Mouse (Mus musculus) CH12.LX (cell line): ENCODE results near the gene Gm45753. TPM values are rescaled to one million over a fixed set of nuclear protein-coding genes. Genes with fewer than 3 reads are reported as not detected.

ENCODE experiments used
- DNase-seq: peaks from one replicate; pipeline ENCODE4 v3.0.0-alpha.2; 2013; ENCODE audit errors: extremely low read depth
- H3K27ac ChIP-seq: 2 replicates; pipeline ENCODE4 v1.5.1; 2012; ENCODE audit warnings: low read depth, mild to moderate bottlenecking, control low read depth, moderate library complexity; ENCODE audit not compliant: insufficient read depth
- H3K27me3 ChIP-seq: replicated peaks from 2 replicates; pipeline ENCODE3; 2012; ENCODE audit warnings: inconsistent platforms
- H3K36me3 ChIP-seq, 2 experiments: replicated peaks in 1 of 2; 2 replicates each; pipeline versions ENCODE3 to v1.6.1; 2012; ENCODE audit warnings: inconsistent platforms in 1 of 2, low read length in 1 of 2, mild to moderate bottlenecking in 1 of 2, mixed read lengths in 1 of 2, moderate library complexity in 1 of 2; ENCODE audit not compliant: control insufficient read depth in 1 of 2, insufficient read depth in 1 of 2
- H3K4me1 ChIP-seq, 2 experiments: 2 replicates each; pipeline ENCODE4 v1.6.1; 2012; ENCODE audit warnings: inconsistent platforms in 1 of 2, moderate library complexity in 1 of 2; ENCODE audit not compliant: insufficient read depth in 2 of 2, control insufficient read depth in 1 of 2
- H3K4me2 ChIP-seq: 2 replicates; pipeline ENCODE4 v1.6.1; 2012; ENCODE audit warnings: low read depth, mild to moderate bottlenecking, control low read depth; ENCODE audit not compliant: poor library complexity, insufficient read depth, severe bottlenecking
- H3K4me3 ChIP-seq, 3 experiments: fragments of 150-350 bp in 1 of 3; sonication (generic) in 1 of 3; replicated peaks in 1 of 3; 2 replicates each; pipeline versions ENCODE3 to v1.5.1; 2011 to 2012; ENCODE audit warnings: low read depth in 2 of 3, low read length in 2 of 3, mild to moderate bottlenecking in 2 of 3, moderate library complexity in 2 of 3, control low read depth in 1 of 3, improper control_type of control experiment in 1 of 3, inconsistent platforms in 1 of 3, mixed read lengths in 1 of 3; ENCODE audit not compliant: poor library complexity in 1 of 3
- H3K79me2 ChIP-seq: replicated peaks from 2 replicates; pipeline ENCODE4 v1.6.1; 2012; ENCODE audit warnings: mild to moderate bottlenecking, moderate library complexity; ENCODE audit not compliant: control insufficient read depth, poor library complexity, insufficient read depth, severe bottlenecking; ENCODE audit errors: extremely low read depth
- H3K9ac ChIP-seq: 2 replicates; pipeline ENCODE4 v1.6.1; 2012; ENCODE audit warnings: low read depth, mild to moderate bottlenecking, control low read depth, moderate library complexity; ENCODE audit not compliant: insufficient read depth
- H3K9me3 ChIP-seq: replicated peaks from 2 replicates; pipeline ENCODE3; 2012; ENCODE audit warnings: low read length, inconsistent platforms, mixed read lengths
- CHD1 ChIP-seq: IDR thresholded peaks from 2 replicates; pipeline ENCODE4 v1.6.1; 2012; ENCODE audit warnings: low read depth, low read length, improper control_type of control experiment, inconsistent platforms
- ELF1 ChIP-seq: IDR thresholded peaks from 2 replicates; pipeline ENCODE4 v1.6.1; 2014; ENCODE audit warnings: low read depth, mild to moderate bottlenecking, inconsistent platforms, low read length, improper control_type of control experiment
- EP300 ChIP-seq: IDR thresholded peaks from 2 replicates; pipeline ENCODE4 v1.6.1; 2011; ENCODE audit warnings: low read length, improper control_type of control experiment
- ETS1 ChIP-seq: conservative IDR thresholded peaks from 2 replicates; pipeline ENCODE4 v1.6.1; 2012; ENCODE audit warnings: low read depth, mild to moderate bottlenecking, inconsistent platforms, low read length, improper control_type of control experiment, moderate library complexity
- GABPA ChIP-seq: IDR thresholded peaks from 2 replicates; pipeline ENCODE4 v1.6.1; 2012; ENCODE audit warnings: low read depth, low read length, improper control_type of control experiment, inconsistent platforms; ENCODE audit not compliant: insufficient replicate concordance
- HCFC1 ChIP-seq: IDR thresholded peaks from 2 replicates; pipeline ENCODE4 v1.6.1; 2012; ENCODE audit warnings: low read depth, mild to moderate bottlenecking, inconsistent platforms, low read length, improper control_type of control experiment
- IRF4 ChIP-seq: IDR thresholded peaks from 2 replicates; pipeline ENCODE4 v1.6.1; 2014; ENCODE audit warnings: low read depth, mild to moderate bottlenecking, inconsistent platforms, low read length, improper control_type of control experiment
- JUN ChIP-seq: IDR thresholded peaks from 2 replicates; pipeline ENCODE4 v1.6.1; 2011; ENCODE audit warnings: low read depth, mild to moderate bottlenecking, low read length, improper control_type of control experiment, moderate library complexity; ENCODE audit not compliant: insufficient read depth
- JUND ChIP-seq: conservative IDR thresholded peaks from 2 replicates; pipeline ENCODE4 v1.6.1; 2011; ENCODE audit warnings: low read depth, low read length, improper control_type of control experiment
- MAX ChIP-seq: IDR thresholded peaks from 2 replicates; pipeline ENCODE4 v1.6.1; 2011; ENCODE audit warnings: low read length, improper control_type of control experiment
- MYC ChIP-seq: IDR thresholded peaks from 2 replicates; pipeline ENCODE4 v1.6.1; 2011; ENCODE audit warnings: low read depth, mild to moderate bottlenecking, improper control_type of control experiment, low read length
- NELFE ChIP-seq: IDR thresholded peaks from 2 replicates; pipeline ENCODE4 v1.6.1; 2011; ENCODE audit warnings: low read depth, low read length, improper control_type of control experiment
- NRF1 ChIP-seq: IDR thresholded peaks from 2 replicates; pipeline ENCODE4 v1.6.1; 2014; ENCODE audit warnings: low read depth, mild to moderate bottlenecking, inconsistent platforms, low read length, improper control_type of control experiment, moderate library complexity
- RAD21 ChIP-seq: IDR thresholded peaks from 2 replicates; pipeline ENCODE4 v1.6.1; 2011; ENCODE audit warnings: low read depth, mild to moderate bottlenecking, low read length, improper control_type of control experiment, moderate library complexity
- TBP ChIP-seq: conservative IDR thresholded peaks from 2 replicates; pipeline ENCODE4 v1.6.1; 2011; ENCODE audit warnings: low read depth, low read length, improper control_type of control experiment
- ZC3H11A ChIP-seq: IDR thresholded peaks from 2 replicates; pipeline ENCODE4 v1.6.1; 2012; ENCODE audit warnings: low read depth, mild to moderate bottlenecking, inconsistent platforms, low read length, improper control_type of control experiment
- ZMIZ1 ChIP-seq: IDR thresholded peaks from 2 replicates; pipeline ENCODE4 v1.6.1; 2012; ENCODE audit warnings: low read depth, mild to moderate bottlenecking, inconsistent platforms, low read length, improper control_type of control experiment
- dilution Hi-C: fragments of 300-500 bp; cut with MboI; formaldehyde crosslinking; loops from 2 replicates; pipeline ENCODE4 v1.14.3; 2020; ENCODE audit warnings: low sequenced_read_pairs; ENCODE audit not compliant: extremely low pct_unique_long_range_greater_than_20kb, extremely low pct_ligation_motif_present
- in situ Hi-C: fragments of 300-500 bp; cut with MboI; formaldehyde crosslinking; loops from 3 replicates; pipeline ENCODE4 v1.14.3; 2019; ENCODE audit warnings: low sequenced_read_pairs, low pct_ligation_motif_present, low pct_unique_long_range_greater_than_20kb, mixed read lengths
- polyA plus RNA-seq: library from polyadenylated mRNA; unstranded; fragments of >175 nt; gene quantifications from 2 replicates; pipeline ENCODE4 v1.2.1, GENCODE M21; 2012; ENCODE audit warnings: low read depth; ENCODE audit not compliant: insufficient read length
- total RNA-seq, 2 experiments: library from RNA; depleted of rRNA; stranded (reverse); fragments of 300-350 nt in 1 of 2; fragments of >200 nt in 1 of 2; gene quantifications; 2 replicates each; pipeline ENCODE4 v1.2.3; 2012 to 2014

Gm45753 gene
- total and polyA plus RNA-seq, 3 experiments = not detected

- in situ Hi-C loops = no loop called here
- H3K4me3 ChIP-seq = no peak overlapping the region
- dilution Hi-C loops = no loop called here
Measured at GRCm38 (mm10) chr8:45235228-45235627, 73.0 kb downstream of the Gm45753 start.

GRCm38 (mm10) chr8:45233256-45233655 is 75.0 kb downstream of the Gm45753 start:
- H3K79me2 ChIP-seq = no peaks in the 10 kb centered on the region
- no peak overlapping the region for H3K9ac ChIP-seq
- H3K4me3 ChIP-seq = no peak overlapping the region
- peaks cover 41% of the 10 kb centered on the region for H3K9me3 ChIP-seq
- H3K27ac ChIP-seq = no peak overlapping the region
- no peaks in the 10 kb centered on the region for H3K27me3 ChIP-seq
- DNase-seq = no peak
- no peaks in the 10 kb centered on the region for H3K4me1 ChIP-seq
- TF ChIP-seq HCFC1 (no peak), JUN (no peak), ELF1 (no peak), MAX (no peak), ZMIZ1 (no peak)
- TF ChIP-seq, all 38 proteins: peak for 0
- in situ Hi-C loops (no loop called here), dilution Hi-C loops (no loop called here)
- Histone ChIP-seq H3K36me3 (no peaks in the 10 kb centered on the region), H3K4me2 (no peak overlapping the region)

More at GRCm38 (mm10) chr8:45235228-45235627, 73.0 kb downstream of the Gm45753 start:
- H3K4me2 ChIP-seq = no peak overlapping the region
- H3K9me3 ChIP-seq = peaks cover 43% of the 10 kb centered on the region
- no peak overlapping the region for H3K27ac ChIP-seq
- TF ChIP-seq MAX (no peak), ZC3H11A (no peak), EP300 (no peak), RAD21 (no peak), NELFE (no peak), TBP (no peak), JUND (no peak), MYC (no peak), GABPA (no peak), ZMIZ1 (no peak), IRF4 (no peak), NRF1 (no peak), ETS1 (no peak), CHD1 (no peak)
- no peaks in the 10 kb centered on the region for H3K27me3 ChIP-seq
- no peaks in the 10 kb centered on the region for H3K36me3 ChIP-seq
- H3K9ac ChIP-seq = no peak overlapping the region
- no peaks in the 10 kb centered on the region for H3K4me1 ChIP-seq
- no peaks in the 10 kb centered on the region for H3K79me2 ChIP-seq
- DNase-seq = no peak

Other genes starting within 250 kb of the Gm45753 start
- not detected in 2 replicates for gene Mtnr1a, start 239.3 kb downstream of the Gm45753 start, total RNA-seq (2012; rRNA removed)
- not detected in 2 replicates for gene Mtnr1a, start 239.3 kb downstream of the Gm45753 start, total RNA-seq (2014; rRNA removed)
- not detected in 2 replicates for gene Mtnr1a, start 239.3 kb downstream of the Gm45753 start, polyA plus RNA-seq
- gene F11, start 46.4 kb downstream of the Gm45753 start, total RNA-seq (2012; rRNA removed) = not detected in 2 replicates
- gene F11, start 46.4 kb downstream of the Gm45753 start, total RNA-seq (2014; rRNA removed) = not detected in 2 replicates
- not detected in 2 replicates for gene F11, start 46.4 kb downstream of the Gm45753 start, polyA plus RNA-seq
- not detected in 2 replicates for gene Klkb1, start 13.6 kb downstream of the Gm45753 start, total RNA-seq (2012; rRNA removed)
- not detected in 2 replicates for gene Klkb1, start 13.6 kb downstream of the Gm45753 start, total RNA-seq (2014; rRNA removed)
- 0.04 TPM in 1 of 2 replicates, not detected in the other for gene Klkb1, start 13.6 kb downstream of the Gm45753 start, polyA plus RNA-seq
- gene Cyp4v3, start 24.8 kb upstream of the Gm45753 start, total RNA-seq (2012; rRNA removed) = 1.2 and 2.2 TPM in 2 replicates
- 2.8 and 3.1 TPM in 2 replicates for gene Cyp4v3, start 24.8 kb upstream of the Gm45753 start, total RNA-seq (2014; rRNA removed)
- gene Cyp4v3, start 24.8 kb upstream of the Gm45753 start, polyA plus RNA-seq = 2.5 and 2.8 TPM in 2 replicates
- not detected in 2 replicates for gene Fam149a, start 73.8 kb upstream of the Gm45753 start, total RNA-seq (2012; rRNA removed)
- gene Fam149a, start 73.8 kb upstream of the Gm45753 start, total RNA-seq (2014; rRNA removed) = not detected in 2 replicates
- not detected in 2 replicates for gene Fam149a, start 73.8 kb upstream of the Gm45753 start, polyA plus RNA-seq
- gene Tlr3, start 102.6 kb upstream of the Gm45753 start, total RNA-seq (2012; rRNA removed) = 0.04 and 0.34 TPM in 2 replicates
- gene Tlr3, start 102.6 kb upstream of the Gm45753 start, total RNA-seq (2014; rRNA removed) = 0.88 and 1.3 TPM in 2 replicates
- 1.4 and 1.7 TPM in 2 replicates for gene Tlr3, start 102.6 kb upstream of the Gm45753 start, polyA plus RNA-seq
- gene Sorbs2, start 199.3 kb upstream of the Gm45753 start, total RNA-seq (2012; rRNA removed) = not detected in 2 replicates
- not detected in 2 replicates for gene Sorbs2, start 199.3 kb upstream of the Gm45753 start, total RNA-seq (2014; rRNA removed)
- not detected in 2 replicates for gene Sorbs2, start 199.3 kb upstream of the Gm45753 start, polyA plus RNA-seq